In genomic region chr10:59613276-59613675, GRCm38 (mm10) we compare ENCODE assay signal across 33 mouse cellular contexts. TPM values are rescaled to one million over a fixed set of nuclear protein-coding genes. Genes with fewer than 3 reads are reported as not detected.
A peak's percentile ranks its signal among the peaks of the same experiment; 100 is the strongest.
DNase-seq lines count a peak whose midpoint lies in the region; ATAC-seq and TF ChIP-seq lines count a peak whose summit lies in the region.
"Had no signal": no experiment of that assay in that cellular context is flagged by ENCODE, and none has a peak within 500 bp of the region (broad histone marks: within the 10 kb centered on the region; RNA-seq: fewer than 3 reads in every experiment).

No protein-coding gene starts in this region.

- no peak overlapping the region for H3K27ac ChIP-seq in liver, adult 2 months (replicated peaks; ENCODE audit: insufficient read depth, low read depth, low read length)
- H3K27ac ChIP-seq in liver, embryonic 12.5 days, result no peak overlapping the region
- H3K27ac ChIP-seq: embryonic facial prominence, embryonic 12.5 days; heart, adult 2 months; hindbrain, embryonic 13.5 days; limb, embryonic 12.5 days; liver, embryonic 14.5 days had no signal

- TF ChIP-seq CTCF in liver, adult 2 months (IDR thresholded peaks at IDR 0.05; ENCODE audit: low read depth, low read length), result no peak

- H3K79me2 ChIP-seq in liver, adult 2 months (ENCODE audit: control insufficient read depth, insufficient read depth, low read length), result peaks cover 32% of the 10 kb centered on the region

- no peaks in the 10 kb centered on the region for H3K9me3 ChIP-seq in liver, embryonic 12.5 days (replicated peaks)
- H3K9me3 ChIP-seq: embryonic facial prominence, embryonic 12.5 days; G1E; heart, embryonic 12.5 days; hindbrain, embryonic 13.5 days; limb, embryonic 12.5 days had no signal

- ATAC-seq in liver, embryonic 12.5 days, result no peak
- peak; percentile 45 for ATAC-seq in granulocyte monocyte progenitor cell, adult 5-6 weeks (replicated peaks; ENCODE audit: poor library complexity, severe bottlenecking)
- ATAC-seq: forebrain, embryonic 14.5 days; intestine, embryonic 16.5 days had no signal

- H3K9ac ChIP-seq in liver, adult 2 months (ENCODE audit: low read depth, low read length), result no peak overlapping the region
- no peak overlapping the region for H3K9ac ChIP-seq in liver, embryonic 12.5 days
- H3K9ac ChIP-seq: embryonic facial prominence, embryonic 12.5 days; heart, embryonic 12.5 days; hindbrain, embryonic 13.5 days; limb, embryonic 12.5 days; liver, embryonic 14.5 days; lung, embryonic 14.5 days had no signal

- H3K4me3 ChIP-seq in liver, adult 2 months (ENCODE audit: insufficient read depth, low read depth, low read length), result no peak overlapping the region
- no peak overlapping the region for H3K4me3 ChIP-seq in liver, embryonic 12.5 days
- H3K4me3 ChIP-seq: embryonic facial prominence, embryonic 12.5 days; heart, adult 2 months; heart, embryonic 12.5 days; hindbrain, embryonic 13.5 days; limb, embryonic 12.5 days had no signal

- H3K27me3 ChIP-seq in liver, adult 2 months (ENCODE audit: control insufficient read depth, insufficient read depth, low read length), result no peaks in the 10 kb centered on the region
- no peaks in the 10 kb centered on the region; the same call in 1 of the 2 replicates for H3K27me3 ChIP-seq in liver, embryonic 12.5 days (replicated peaks)
- H3K27me3 ChIP-seq: embryonic facial prominence, embryonic 12.5 days; heart, embryonic 12.5 days; hindbrain, embryonic 13.5 days; limb, embryonic 12.5 days had no signal

- DNase-seq in cerebellum, adult 18-20 months, result peak; percentile 27 to 44
- DNase-seq in cerebellum, adult 11-12 months, result no peak
- peak; percentile 64 for DNase-seq in liver, adult 2 months (ENCODE audit: extremely low read depth, low read depth, low spot score)
- DNase-seq in skeletal muscle tissue, adult 2 months (ENCODE audit: low read depth, low spot score), result peak; percentile 37
- no peak for DNase-seq in thymus, postnatal 14 days
- DNase-seq in lung, postnatal 4 days, result no peak
- DNase-seq: adrenal gland, postnatal 10 days; cerebellum, postnatal 36 days; heart, adult 2 months; heart, postnatal 4 days; kidney, adult 9 months; kidney, postnatal 10 days; lung, postnatal 14 days; midbrain, embryonic 14.5 days; right cerebral cortex, postnatal 4 days; thymus, postnatal 25 days had no signal

- H3K36me3 ChIP-seq in liver, adult 2 months (ENCODE audit: control insufficient read depth, insufficient read depth, low read length), result no peaks in the 10 kb centered on the region
- no peaks in the 10 kb centered on the region for H3K36me3 ChIP-seq in liver, embryonic 12.5 days
- H3K36me3 ChIP-seq: embryonic facial prominence, embryonic 12.5 days; G1E; heart, embryonic 12.5 days; hindbrain, embryonic 13.5 days; limb, embryonic 12.5 days had no signal

- TF ChIP-seq POLR2A in liver, adult 2 months (IDR thresholded peaks at IDR 0.05; ENCODE audit: extremely low read depth, insufficient read depth, low read length), result no peak

- 33% methylated on average over 5 of the region's 5 CpGs for WGBS in liver, adult 2 months
- 67% methylated on average over 5 of the region's 5 CpGs for WGBS in liver, embryonic 12.5 days (ENCODE audit: insufficient replicate concordance)

- peaks cover 10% of the 10 kb centered on the region for H3K4me1 ChIP-seq in liver, adult 2 months (ENCODE audit: control insufficient read depth, insufficient read depth, low read length)
- H3K4me1 ChIP-seq in liver, embryonic 12.5 days, result peaks cover 30% of the 10 kb centered on the region

- no peak overlapping the region for H3K4me2 ChIP-seq in liver, embryonic 12.5 days
- H3K4me2 ChIP-seq: embryonic facial prominence, embryonic 12.5 days; heart, embryonic 12.5 days; hindbrain, embryonic 13.5 days; limb, embryonic 12.5 days; lung, embryonic 14.5 days had no signal

RNA-seq across cellular contexts. Expression of gene Gm10322, which starts 2.6 kb away (rescaled TPM):
- not detected in 2 replicates for total RNA-seq in liver, adult 2 months (2014; rRNA removed)
- polyA plus RNA-seq in liver, adult 2 months (2012; rRNA removed), result not detected in 2 replicates
- polyA plus RNA-seq in liver, embryonic 12.5 days (2016; fragmentation: Nextera tagmentation; extraction: Ambion mirVana), result not detected in 2 replicates
- total RNA-seq in granulocyte monocyte progenitor cell, adult 5-6 weeks (2014; fragmentation: Nextera tagmentation), result not detected in 2 replicates
- total RNA-seq in granulocyte monocyte progenitor cell, adult 5-6 weeks (2017), result not detected in 2 replicates
- total RNA-seq: adrenal gland, postnatal 10 days; G1E; gastrocnemius, postnatal 36 days; heart, adult 2 months; heart, postnatal 4 days; left cerebral cortex, postnatal 10 days; monocyte, adult 5-6 weeks had no signal
- polyA plus RNA-seq: embryonic facial prominence, embryonic 12.5 days; forebrain, embryonic 14.5 days; G1E; heart, adult 2 months; heart, embryonic 12.5 days; heart, postnatal 0 days; intestine, embryonic 16.5 days; large intestine, adult 2 months; limb, embryonic 12.5 days; liver, embryonic 14.5 days; lung, embryonic 14.5 days; midbrain, embryonic 14.5 days; testis, adult 2 months had no signal

RNA-seq across cellular contexts. Expression of gene Mcu, which starts 3.2 kb away (rescaled TPM):
- 12.9 and 13.0 TPM in 2 replicates for total RNA-seq in liver, adult 2 months (2014; rRNA removed)
- polyA plus RNA-seq in liver, adult 2 months (2012; rRNA removed), result 11.5 and 14.4 TPM in 2 replicates
- 14.3 and 14.6 TPM in 2 replicates for polyA plus RNA-seq in liver, embryonic 12.5 days (2016; fragmentation: Nextera tagmentation; extraction: Ambion mirVana)
- total RNA-seq in granulocyte monocyte progenitor cell, adult 5-6 weeks (2014; fragmentation: Nextera tagmentation), result 29.6 and 40.0 TPM in 2 replicates
- 43.1 and 46.4 TPM in 2 replicates for total RNA-seq in granulocyte monocyte progenitor cell, adult 5-6 weeks (2017)

Comparison
In these comparisons a context has a peak if more than half of its experiments do, and no peak if none do; other contexts are left out.
1. DNase-seq: peak in cerebellum, adult 18-20 months (2 of 2), liver, adult 2 months (single experiment) and skeletal muscle tissue, adult 2 months (single experiment); none in cerebellum, adult 11-12 months (single experiment), thymus, postnatal 14 days (single experiment) and lung, postnatal 4 days (0 of 2).